In the genomic region with DNA sequence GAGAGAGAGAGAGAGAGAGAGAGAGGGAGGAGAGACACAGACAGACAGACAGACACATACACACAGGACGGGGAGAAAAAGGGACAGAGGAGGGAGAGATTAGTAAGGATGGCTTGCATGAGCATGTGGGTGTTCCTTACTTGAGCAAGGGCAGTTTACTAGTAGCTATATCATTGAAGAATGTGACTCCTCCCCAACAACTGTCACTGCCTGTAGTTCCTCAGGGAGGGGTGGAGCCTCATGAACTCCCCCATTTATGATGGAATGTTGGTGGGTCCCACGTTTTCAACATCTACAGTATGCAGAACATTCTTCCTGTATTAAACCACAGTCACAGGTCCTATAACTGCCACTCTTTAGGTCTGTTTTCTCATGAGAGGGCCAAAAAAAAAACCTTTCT, we compare ENCODE assay signal across 24 mouse cellular contexts. TPM values are rescaled to one million over a fixed set of nuclear protein-coding genes. Genes with fewer than 3 reads are reported as not detected.
DNase-seq lines count a peak whose midpoint lies in the region; ATAC-seq and TF ChIP-seq lines count a peak whose summit lies in the region.
"Had no signal": no experiment of that assay in that cellular context is flagged by ENCODE, and none has a peak within 500 bp of the region (broad histone marks: within the 10 kb centered on the region; RNA-seq: fewer than 3 reads in every experiment).

No protein-coding gene starts in this region.

- H3K27me3 ChIP-seq in kidney, postnatal 0 days (ENCODE audit: insufficient read depth, low read length) = no peaks in the 10 kb centered on the region
- no peaks in the 10 kb centered on the region for H3K27me3 ChIP-seq in lung, postnatal 0 days (replicated peaks; ENCODE audit: insufficient read depth, low read length)
- H3K27me3 ChIP-seq in stomach, embryonic 15.5 days (replicated peaks) = no peaks in the 10 kb centered on the region
- H3K27me3 ChIP-seq: forebrain, embryonic 12.5 days; Patski had no signal

- 43% methylated on average over 2 of the region's 2 CpGs for WGBS in kidney, postnatal 0 days
- WGBS in lung, postnatal 0 days = 52% methylated on average over 2 of the region's 2 CpGs
- WGBS in stomach, embryonic 15.5 days = 38% methylated on average over 2 of the region's 2 CpGs

- ATAC-seq in kidney, postnatal 0 days (replicated peaks; ENCODE audit: low FRiP score, low read depth) = no peak
- ATAC-seq in lung, postnatal 0 days = 0 out of 2 replicates have a peak, but pooled peaks have one; percentile 21
- ATAC-seq in hematopoietic stem cell, adult 5-6 weeks (replicated peaks in 1 of 2; ENCODE audit: insufficient read depth in 1 of 2, low FRiP score in 2 of 2, low TSS enrichment in 1 of 2, low read depth in 1 of 2, poor library complexity in 2 of 2, severe bottlenecking in 2 of 2) = peak; percentile 50 to 61; a peak in 2 of 4 replicates
- no peak for ATAC-seq in stomach, embryonic 15.5 days (ENCODE audit: insufficient read depth, low FRiP score, low read depth)
- ATAC-seq: hindbrain, embryonic 16.5 days; midbrain, embryonic 16.5 days; Patski had no signal

- TF ChIP-seq CTCF in kidney, postnatal 0 days (IDR thresholded peaks at IDR 0.05; ENCODE audit: low read depth) = no peak
- TF ChIP-seq CTCF in lung, postnatal 0 days (IDR thresholded peaks at IDR 0.05) = no peak

- no peak overlapping the region for H3K9ac ChIP-seq in kidney, postnatal 0 days (ENCODE audit: low read depth, low read length)
- H3K9ac ChIP-seq in lung, postnatal 0 days (replicated peaks; ENCODE audit: low read depth) = no peak overlapping the region
- H3K9ac ChIP-seq in stomach, embryonic 15.5 days = no peak overlapping the region
- H3K9ac ChIP-seq: forebrain, embryonic 12.5 days had no signal

- no peak overlapping the region for H3K27ac ChIP-seq in kidney, postnatal 0 days
- H3K27ac ChIP-seq in lung, postnatal 0 days (ENCODE audit: low read length) = no peak overlapping the region
- H3K27ac ChIP-seq in stomach, embryonic 15.5 days = peak overlapping the region; percentile 11; the same call in 1 of the 2 replicates
- H3K27ac ChIP-seq: forebrain, embryonic 12.5 days; left cerebral cortex, adult 2 months had no signal

- TF ChIP-seq EP300 in lung, postnatal 0 days (IDR thresholded peaks at IDR 0.05) = no peak

- no peak overlapping the region for H3K4me3 ChIP-seq in kidney, postnatal 0 days (replicated peaks; ENCODE audit: low read depth, low read length)
- no peak overlapping the region for H3K4me3 ChIP-seq in lung, postnatal 0 days (ENCODE audit: low read depth, low read length)
- H3K4me3 ChIP-seq in stomach, embryonic 15.5 days (replicated peaks) = no peak overlapping the region
- H3K4me3 ChIP-seq: forebrain, embryonic 12.5 days; left cerebral cortex, adult 2 months had no signal

- H3K36me3 ChIP-seq in kidney, postnatal 0 days (ENCODE audit: insufficient read depth, low read length) = no peaks in the 10 kb centered on the region
- no peaks in the 10 kb centered on the region for H3K36me3 ChIP-seq in lung, postnatal 0 days (ENCODE audit: insufficient read depth, low read length)
- no peaks in the 10 kb centered on the region for H3K36me3 ChIP-seq in stomach, embryonic 15.5 days

- no peak overlapping the region for H3K4me2 ChIP-seq in kidney, postnatal 0 days (ENCODE audit: low read length)
- H3K4me2 ChIP-seq in lung, postnatal 0 days (replicated peaks; ENCODE audit: low read depth, low read length) = no peak overlapping the region
- H3K4me2 ChIP-seq in stomach, embryonic 15.5 days = no peak overlapping the region
- H3K4me2 ChIP-seq: forebrain, embryonic 12.5 days had no signal

- DNase-seq in kidney, postnatal 0 days (ENCODE audit: low spot score) = peak; percentile 73
- DNase-seq in kidney, adult 11 months = no peak
- DNase-seq in lung, postnatal 0 days (ENCODE audit: low spot score) = peak; percentile 37
- no peak for DNase-seq in lung, postnatal 25 days (ENCODE audit: low spot score)
- no peak for DNase-seq in spleen, postnatal 14 days (ENCODE audit: low spot score in 2 of 2)
- DNase-seq in left cerebral cortex, postnatal 10 days (ENCODE audit: extremely low spot score in 1 of 2, low spot score in 2 of 2) = no peak
- DNase-seq: adrenal gland, adult 8-10 months; cerebellum, adult 9-10 months; kidney, adult 18-20 months; layer of hippocampus, adult 9-11 months; retina, postnatal 1 day; right cerebral cortex, postnatal 4 days; thymus, adult 2 months had no signal

- no peaks in the 10 kb centered on the region for H3K9me3 ChIP-seq in kidney, postnatal 0 days (replicated peaks; ENCODE audit: low read length)
- no peaks in the 10 kb centered on the region for H3K9me3 ChIP-seq in lung, postnatal 0 days (ENCODE audit: low read length)
- H3K9me3 ChIP-seq in stomach, embryonic 15.5 days = no peaks in the 10 kb centered on the region
- H3K9me3 ChIP-seq: forebrain, embryonic 12.5 days had no signal

- intact Hi-C loops in left cerebral cortex, postnatal 10 days (cut with DNase I) = no loop called here

- no peaks in the 10 kb centered on the region for H3K4me1 ChIP-seq in kidney, postnatal 0 days (replicated peaks; ENCODE audit: insufficient read depth, low read length)
- no peaks in the 10 kb centered on the region for H3K4me1 ChIP-seq in lung, postnatal 0 days (ENCODE audit: insufficient read depth, low read depth, low read length)
- no peaks in the 10 kb centered on the region for H3K4me1 ChIP-seq in stomach, embryonic 15.5 days
- H3K4me1 ChIP-seq: forebrain, embryonic 12.5 days had no signal

RNA-seq across cellular contexts. Expression of gene Numa1, which starts 18.2 kb away (rescaled TPM):
- polyA plus RNA-seq in kidney, postnatal 0 days (2015; fragmentation: Nextera tagmentation; extraction: Ambion mirVana) = 41.7 and 45.9 TPM in 2 replicates
- polyA plus RNA-seq in lung, postnatal 0 days (2015; fragmentation: Nextera tagmentation; extraction: Ambion mirVana) = 31.6 and 38.0 TPM in 2 replicates
- 315 and 392 TPM in 2 replicates for total RNA-seq in hematopoietic stem cell, adult 5-6 weeks (2017)
- 56.5 and 72.2 TPM in 2 replicates for polyA plus RNA-seq in stomach, embryonic 15.5 days (2015; fragmentation: Nextera tagmentation; extraction: Ambion mirVana)
- total RNA-seq in left cerebral cortex, postnatal 10 days (2021) = 10 to 100 TPM; 60.5 to 60.9 TPM

RNA-seq across cellular contexts. Expression of gene Lrrc51, which starts 18.4 kb away (rescaled TPM):
- 9.6 and 11.4 TPM in 2 replicates for polyA plus RNA-seq in kidney, postnatal 0 days (2015; fragmentation: Nextera tagmentation; extraction: Ambion mirVana)
- polyA plus RNA-seq in lung, postnatal 0 days (2015; fragmentation: Nextera tagmentation; extraction: Ambion mirVana) = 41.5 and 46.1 TPM in 2 replicates
- total RNA-seq in hematopoietic stem cell, adult 5-6 weeks (2017) = 2.4 and 3.2 TPM in 2 replicates
- polyA plus RNA-seq in stomach, embryonic 15.5 days (2015; fragmentation: Nextera tagmentation; extraction: Ambion mirVana) = 8.3 and 9.3 TPM in 2 replicates
- total RNA-seq in left cerebral cortex, postnatal 10 days (2021) = 1 to 10 TPM; 2.8 to 4.0 TPM

RNA-seq across cellular contexts. Expression of gene Tomt, which starts 45.9 kb away (rescaled TPM):
- 0.13 and 0.34 TPM in 2 replicates for polyA plus RNA-seq in kidney, postnatal 0 days (2015; fragmentation: Nextera tagmentation; extraction: Ambion mirVana)
- polyA plus RNA-seq in lung, postnatal 0 days (2015; fragmentation: Nextera tagmentation; extraction: Ambion mirVana) = 0.05 and 0.17 TPM in 2 replicates
- total RNA-seq in hematopoietic stem cell, adult 5-6 weeks (2017) = 0.13 and 0.84 TPM in 2 replicates
- 0.15 and 0.26 TPM in 2 replicates for polyA plus RNA-seq in stomach, embryonic 15.5 days (2015; fragmentation: Nextera tagmentation; extraction: Ambion mirVana)
- not detected for total RNA-seq in left cerebral cortex, postnatal 10 days (2021)
- total RNA-seq: adrenal gland, adult 8-10 months; gastrocnemius, adult 8-10 months; heart, adult 8-10 months; heart, postnatal 25 days; left cerebral cortex, adult 2 months; neutrophil, adult 5-6 weeks had no signal

RNA-seq across cellular contexts. Expression of gene Lamtor1, which starts 46.4 kb away (rescaled TPM):
- 164 and 165 TPM in 2 replicates for polyA plus RNA-seq in kidney, postnatal 0 days (2015; fragmentation: Nextera tagmentation; extraction: Ambion mirVana)
- polyA plus RNA-seq in lung, postnatal 0 days (2015; fragmentation: Nextera tagmentation; extraction: Ambion mirVana) = 131 and 153 TPM in 2 replicates
- 42.7 and 71.2 TPM in 2 replicates for total RNA-seq in hematopoietic stem cell, adult 5-6 weeks (2017)
- 147 and 154 TPM in 2 replicates for polyA plus RNA-seq in stomach, embryonic 15.5 days (2015; fragmentation: Nextera tagmentation; extraction: Ambion mirVana)
- 10 to 100 TPM; 95.6 to 98.2 TPM for total RNA-seq in left cerebral cortex, postnatal 10 days (2021)

Comparison
In these comparisons a context has a peak if more than half of its experiments do, and no peak if none do; other contexts are left out.
1. DNase-seq: peak in kidney, postnatal 0 days (single experiment) and lung, postnatal 0 days (single experiment); none in kidney, adult 11 months (single experiment), lung, postnatal 25 days (single experiment), spleen, postnatal 14 days (0 of 2) and left cerebral cortex, postnatal 10 days (0 of 2).
2. ATAC-seq: peak in lung, postnatal 0 days (single experiment) and hematopoietic stem cell, adult 5-6 weeks (2 of 2); none in kidney, postnatal 0 days (single experiment) and stomach, embryonic 15.5 days (single experiment).